Mouse (Mus musculus): Measurements from ENCODE around the gene Lpar3. TPM values are rescaled to one million over a fixed set of nuclear protein-coding genes. Genes with fewer than 3 reads are reported as not detected.

Gene Lpar3
- polyA plus RNA-seq (2012; rRNA removed; ENCODE audit: low replicate concordance) = 0.96 and 1.5 TPM in 2 replicates

DNA sequence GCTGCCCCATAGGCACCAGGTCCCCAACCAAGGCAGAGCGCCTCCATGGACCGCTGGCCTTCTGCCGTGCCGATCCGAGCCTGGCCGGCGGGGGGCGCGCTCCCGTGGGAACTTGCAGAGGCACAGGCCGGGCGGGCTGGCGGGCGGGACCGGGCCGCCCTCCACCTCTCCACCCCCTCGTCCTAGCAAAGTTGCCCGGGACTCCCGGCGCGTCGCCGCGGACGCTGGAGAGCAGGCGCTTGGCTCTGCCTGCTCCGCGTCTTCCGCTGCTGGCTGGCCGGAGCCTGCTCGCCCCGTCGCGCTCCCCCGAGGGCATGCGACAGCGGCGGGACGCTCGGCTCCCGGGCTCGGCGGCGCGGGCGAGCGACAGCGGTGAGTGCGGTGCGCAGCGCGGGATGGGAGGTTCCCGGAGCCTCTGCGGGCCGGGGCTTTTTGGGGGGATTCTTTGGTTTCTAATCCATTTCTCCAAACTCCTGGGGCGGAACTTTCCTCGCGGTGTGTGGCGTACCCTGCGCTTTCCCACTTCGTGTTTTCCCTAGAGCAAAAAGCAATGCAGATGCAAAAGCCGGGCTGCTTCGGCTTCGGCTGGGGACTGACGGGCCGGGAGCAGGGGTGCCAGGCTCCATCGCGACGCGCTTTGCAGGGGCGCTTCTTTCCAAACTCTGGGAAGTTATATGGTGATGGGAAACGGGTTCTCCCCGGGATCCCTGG lies at the start of gene Lpar3:
Gene Lpar3, plus strand, starts transcription at position 188 of the 711 bp plus-strand sequence.

Other genes with a start within 250 kb of the Lpar3 start
- 3.0 and 4.9 TPM in 2 replicates for gene Syde2, start 233.1 kb upstream of the Lpar3 start, polyA plus RNA-seq (2012; rRNA removed; ENCODE audit: low replicate concordance)
- 0.13 TPM in 1 of 2 replicates, not detected in the other for gene Wdr63, start 112.8 kb upstream of the Lpar3 start, polyA plus RNA-seq (2012; rRNA removed; ENCODE audit: low replicate concordance)
- 1.3 and 1.5 TPM in 2 replicates for gene Mcoln3, start 103.5 kb upstream of the Lpar3 start, polyA plus RNA-seq (2012; rRNA removed; ENCODE audit: low replicate concordance)
- gene Mcoln2, start 71.1 kb upstream of the Lpar3 start, polyA plus RNA-seq (2012; rRNA removed; ENCODE audit: low replicate concordance) = 2.9 and 6.3 TPM in 2 replicates
- gene Ssx2ip, start 183.7 kb downstream of the Lpar3 start, polyA plus RNA-seq (2012; rRNA removed; ENCODE audit: low replicate concordance) = 2.2 and 3.1 TPM in 2 replicates
- 2.5 and 4.4 TPM in 2 replicates for gene Ctbs, start 228.8 kb downstream of the Lpar3 start, polyA plus RNA-seq (2012; rRNA removed; ENCODE audit: low replicate concordance)

All from mammary gland, adult 2 months (tissue).